Mouse (Mus musculus) liver, adult (tissue): ENCODE results near the gene Vps26a.

Source experiments
- GATA4 ChIP-seq: IDR thresholded peaks from 2 replicates; pipeline ENCODE4 v1.6.1; 2014; ENCODE audit warnings: mild to moderate bottlenecking, low read length; ENCODE audit not compliant: insufficient replicate concordance

Vps26a gene

GRCm38 (mm10) chr10:62450280-62450640 lies 36.3 kb downstream of the Vps26a start:
- no peak for TF ChIP-seq GATA4

- TF ChIP-seq GATA4, result no peak; the same call in 1 of the 2 replicates
Observed at GRCm38 (mm10) chr10:62449364-62450279, 37.0 kb downstream of the Vps26a start, which contains the start of the genes 4930507D05Rik and Supv3l1. Gene 4930507D05Rik (plus strand): TSS chr10:62449489. Gene Supv3l1 (minus strand): TSS chr10:62449738.

- TF ChIP-seq GATA4, result no peak
Observed at GRCm38 (mm10) chr10:62430427-62430826, 56.2 kb downstream of the Vps26a start.

GRCm38 (mm10) chr10:62425081-62425871 lies 61.3 kb downstream of the Vps26a start:
- no peak for TF ChIP-seq GATA4

- TF ChIP-seq GATA4, result no peak
Observed at GRCm38 (mm10) chr10:62422255-62422654, 64.3 kb downstream of the Vps26a start, which contains the start of gene Hkdc1. Gene Hkdc1 (minus strand): TSS chr10:62422491.

- TF ChIP-seq GATA4, result no peak
Observed at GRCm38 (mm10) chr10:62421127-62421526, 65.5 kb downstream of the Vps26a start.

GRCm38 (mm10) chr10:62420399-62420798 lies 66.2 kb downstream of the Vps26a start:
- no peak for TF ChIP-seq GATA4

- TF ChIP-seq GATA4, result no peak
Observed at GRCm38 (mm10) chr10:62419422-62419821, 67.2 kb downstream of the Vps26a start.

- no peak for TF ChIP-seq GATA4
Observed at GRCm38 (mm10) chr10:62418831-62419356, 67.7 kb downstream of the Vps26a start.

GRCm38 (mm10) chr10:62413606-62413982 lies 73.0 kb downstream of the Vps26a start:
- no peak for TF ChIP-seq GATA4

GRCm38 (mm10) chr10:62412906-62413605 lies 73.5 kb downstream of the Vps26a start:
- TF ChIP-seq GATA4, result no peak

- no peak for TF ChIP-seq GATA4
Observed at GRCm38 (mm10) chr10:62411431-62412410, 74.9 kb downstream of the Vps26a start.

GRCm38 (mm10) chr10:62410943-62411342 lies 75.7 kb downstream of the Vps26a start:
- no peak for TF ChIP-seq GATA4
